Mouse (Mus musculus) layer of hippocampus, adult 18-20 months (tissue): ENCODE data around the gene Tmem132d. TPM values are rescaled to one million over a fixed set of nuclear protein-coding genes. Genes with fewer than 3 reads are reported as not detected.
A peak's percentile ranks its signal among the peaks of the same experiment; 100 is the strongest.

Experiments used
- DNase-seq, 2 experiments: peaks; one replicate each; pipeline ENCODE4 v3.0.0; 2022; ENCODE audit warnings: low spot score in 2 of 2
- total RNA-seq, 2 experiments: library from RNA; stranded (reverse); gene quantifications; 2 replicates each; pipeline ENCODE4 v1.2.3; 2021

Tmem132d gene
- total RNA-seq, 2 experiments from 2014 or later = 20.0 to 20.1 TPM

DNA sequence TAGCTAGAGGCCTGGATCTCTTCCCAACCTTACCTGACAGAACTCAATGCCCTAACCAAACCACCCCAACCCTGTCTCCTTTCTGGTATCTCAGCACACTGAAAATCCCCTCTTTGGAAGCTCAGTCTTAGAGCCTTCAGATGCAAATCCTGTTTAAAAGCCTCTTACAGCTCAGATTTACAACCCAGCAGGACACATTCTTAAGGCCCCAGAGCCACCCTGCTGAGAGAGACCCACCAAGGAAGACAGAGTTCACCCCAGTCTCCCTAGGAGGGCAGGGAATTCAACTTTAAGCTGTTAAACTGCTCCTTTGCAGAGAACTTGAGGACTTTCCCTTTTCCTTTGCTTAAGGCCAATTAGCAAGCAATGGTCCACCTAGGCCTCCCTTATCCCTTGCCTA is 199.8 kb downstream of the Tmem132d start:
- no peak for DNase-seq

DNA sequence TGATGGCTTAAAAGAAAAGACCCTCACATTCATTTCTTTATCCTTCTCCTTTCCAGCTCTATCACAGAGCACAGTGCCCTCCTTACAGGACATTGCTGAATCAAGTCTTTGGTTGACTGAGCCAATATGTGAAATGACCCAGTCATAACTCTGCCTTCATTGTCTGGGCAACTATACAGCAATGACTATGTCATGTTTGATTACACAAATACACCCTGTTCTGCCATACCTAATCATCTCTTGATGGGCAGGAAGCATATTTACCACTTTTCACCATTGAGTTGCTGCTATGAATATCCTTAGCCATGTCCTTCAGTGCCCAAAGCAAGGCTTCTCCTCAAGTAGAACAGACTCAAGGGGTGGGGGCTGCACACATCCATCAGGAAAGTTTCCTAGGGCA is 214.6 kb downstream of the Tmem132d start:
- no peak for DNase-seq

DNA sequence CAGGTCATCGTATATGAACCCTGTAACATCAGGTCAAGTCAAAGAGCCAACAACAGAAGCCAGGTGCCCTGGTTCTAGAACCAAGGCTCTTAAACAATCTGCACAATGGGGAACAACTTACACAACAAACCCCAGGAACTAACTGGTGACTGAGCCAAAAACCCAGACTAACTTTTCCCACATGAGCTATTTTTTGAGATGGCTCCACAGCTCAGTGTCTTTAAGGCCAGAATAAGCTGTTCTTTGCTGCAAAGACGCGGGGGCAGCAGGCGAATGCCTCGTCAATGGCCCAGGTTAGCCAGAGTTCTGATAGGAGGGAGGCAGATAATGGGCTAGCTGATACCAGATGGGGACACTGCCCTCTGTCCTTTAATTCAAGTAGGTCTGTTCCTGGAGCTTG is 221.8 kb downstream of the Tmem132d start:
- DNase-seq = no peak

DNA sequence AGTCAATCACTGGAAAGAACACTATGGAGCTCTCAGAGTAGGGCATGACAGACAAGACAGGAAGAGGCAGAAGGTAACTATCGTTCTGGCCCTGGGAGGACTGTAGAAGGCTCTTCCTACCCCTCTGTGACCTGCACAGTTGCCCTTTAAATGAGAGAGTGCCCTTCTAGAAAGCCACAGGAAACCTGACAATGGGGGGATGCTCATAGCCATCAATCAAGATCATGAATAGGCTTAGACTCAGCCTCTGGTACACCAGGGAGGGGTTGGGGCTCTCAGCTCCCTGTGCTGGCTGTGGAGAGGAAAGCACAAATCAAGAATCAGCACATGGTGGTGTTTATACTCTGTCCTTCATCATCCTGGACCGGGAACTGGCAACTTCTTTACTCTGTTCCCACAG is 227.2 kb downstream of the Tmem132d start:
- no peak for DNase-seq

DNA sequence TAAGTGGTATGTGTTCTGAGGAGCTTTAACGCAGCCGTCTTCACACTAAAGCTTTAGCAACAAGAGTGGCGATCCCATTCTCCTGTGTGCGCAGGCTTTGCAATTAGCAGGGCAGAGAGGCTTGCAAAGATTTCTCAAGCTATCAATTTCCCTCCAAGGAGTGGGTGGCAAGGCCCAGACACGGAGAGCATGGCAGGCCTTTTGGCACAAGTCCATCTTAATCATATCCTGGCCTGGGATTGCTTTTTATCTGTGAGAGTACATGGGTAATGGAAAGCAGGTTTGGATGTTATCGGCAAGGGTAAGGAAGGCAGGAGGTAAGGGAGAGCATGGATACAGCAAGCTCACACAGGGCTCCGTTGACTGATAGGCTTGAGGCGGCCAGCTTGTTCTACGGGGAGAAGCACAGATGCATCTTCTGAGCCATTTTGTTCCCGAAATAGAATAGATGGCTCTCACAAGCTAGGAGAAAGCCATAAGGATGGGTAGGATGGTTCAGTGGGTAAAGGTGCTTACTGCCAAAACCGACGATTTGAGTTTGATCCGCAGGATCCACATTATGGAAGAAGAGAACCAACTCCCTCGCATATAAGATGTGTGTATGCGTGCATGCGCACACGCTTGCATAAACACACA is 228.1 kb downstream of the Tmem132d start:
- DNase-seq = peak; percentile 7 to 41

DNA sequence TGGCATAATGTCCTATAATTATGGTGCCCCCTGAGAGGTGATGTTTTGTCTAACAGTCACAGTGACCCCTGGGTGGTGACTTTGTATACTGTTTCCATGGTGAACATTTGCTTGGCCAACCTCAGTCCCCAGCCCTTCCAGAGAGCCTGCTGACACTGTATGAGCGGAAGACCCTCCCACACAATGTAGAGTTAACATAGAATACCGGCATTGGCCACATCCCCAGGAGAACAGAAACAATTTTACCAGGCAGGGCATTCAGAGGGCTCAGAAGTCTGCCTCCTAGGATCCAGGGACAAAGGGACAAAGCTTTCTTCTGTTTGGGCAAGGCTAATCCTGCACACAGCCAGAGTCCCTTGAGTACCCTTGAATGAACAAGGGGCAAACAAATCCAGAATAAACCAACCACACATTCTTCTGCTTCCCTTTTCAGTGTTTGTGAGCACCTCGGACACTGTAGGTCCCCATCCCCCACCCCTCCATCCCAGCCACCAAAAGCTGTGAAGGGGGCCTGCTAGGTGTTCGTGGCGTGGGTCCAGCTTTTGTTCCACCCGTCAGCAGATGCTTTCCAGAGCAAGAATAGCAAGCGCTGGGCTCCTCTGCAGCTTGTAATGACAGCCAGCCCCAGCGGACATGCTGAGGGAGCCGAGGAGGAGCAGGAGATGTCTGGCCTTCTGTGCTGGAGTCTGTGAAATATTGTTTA is 228.8 kb downstream of the Tmem132d start:
- DNase-seq = peak in 1 of 2 experiments; percentile 4

DNA sequence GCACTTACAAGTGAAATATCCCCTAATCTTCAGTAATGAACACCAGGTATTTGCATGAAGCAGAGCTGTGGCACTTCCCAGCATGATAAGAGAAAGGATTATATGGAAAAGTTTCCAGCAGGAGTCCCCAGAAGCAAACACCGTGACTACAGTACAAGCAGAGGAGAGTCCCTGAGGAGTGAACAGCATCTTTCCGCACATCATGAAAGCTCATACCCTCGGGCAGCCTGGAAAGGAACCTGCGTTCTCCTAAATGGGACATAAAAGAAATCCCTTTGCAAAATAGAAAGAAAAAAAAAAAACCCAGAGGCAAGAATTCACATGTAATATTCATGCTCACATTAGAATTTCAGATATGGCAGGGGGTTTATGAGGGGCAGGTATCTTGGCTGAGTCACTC is 238.8 kb downstream of the Tmem132d start:
- no peak for DNase-seq

DNA sequence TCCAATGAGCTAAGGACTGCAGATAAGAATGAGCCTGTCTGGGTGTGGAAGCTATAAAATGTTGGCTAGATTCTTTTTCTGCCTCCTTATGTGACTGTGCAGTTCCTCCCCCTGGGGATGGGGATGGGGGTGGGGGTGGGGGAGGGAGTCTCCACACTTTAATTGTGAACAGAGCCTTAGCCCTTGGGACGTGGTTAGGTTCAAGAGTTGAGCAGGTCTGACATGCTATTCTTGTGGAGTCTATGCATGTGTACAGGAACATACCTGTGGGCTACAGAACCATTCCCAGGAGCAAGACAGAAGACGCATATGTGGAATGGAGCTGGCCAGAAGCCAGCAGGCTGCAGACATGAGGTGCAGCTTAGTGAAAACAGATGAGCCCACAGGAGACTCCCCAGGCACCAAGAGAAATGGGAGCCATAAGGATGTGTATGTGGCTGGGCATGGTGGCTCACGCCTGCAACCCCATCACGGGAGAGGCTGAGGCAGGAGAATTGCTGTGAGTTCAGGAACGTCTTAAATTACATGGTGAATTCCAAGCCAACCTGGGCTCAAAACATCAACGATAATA is 240.3 kb downstream of the Tmem132d start:
- DNase-seq = no peak

DNA sequence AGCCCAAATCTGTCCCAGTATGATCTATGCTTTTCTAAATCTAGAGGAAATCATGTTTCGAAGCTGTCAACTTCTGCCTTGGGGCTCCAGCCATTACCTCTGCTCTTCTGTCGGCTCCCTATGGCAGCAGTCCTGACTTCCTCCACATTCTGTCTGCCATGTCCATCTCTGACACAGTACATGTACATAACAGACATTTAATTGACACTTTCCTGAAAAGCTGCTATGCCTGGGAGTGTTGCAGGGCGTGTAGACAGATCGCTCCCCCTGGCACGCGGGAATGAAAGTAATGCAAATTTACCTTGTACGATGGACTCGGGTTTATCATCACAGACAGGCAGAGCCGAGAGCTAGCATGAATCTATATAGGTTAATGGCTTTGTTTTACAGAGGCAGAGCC is 241.2 kb downstream of the Tmem132d start:
- no peak for DNase-seq

DNA sequence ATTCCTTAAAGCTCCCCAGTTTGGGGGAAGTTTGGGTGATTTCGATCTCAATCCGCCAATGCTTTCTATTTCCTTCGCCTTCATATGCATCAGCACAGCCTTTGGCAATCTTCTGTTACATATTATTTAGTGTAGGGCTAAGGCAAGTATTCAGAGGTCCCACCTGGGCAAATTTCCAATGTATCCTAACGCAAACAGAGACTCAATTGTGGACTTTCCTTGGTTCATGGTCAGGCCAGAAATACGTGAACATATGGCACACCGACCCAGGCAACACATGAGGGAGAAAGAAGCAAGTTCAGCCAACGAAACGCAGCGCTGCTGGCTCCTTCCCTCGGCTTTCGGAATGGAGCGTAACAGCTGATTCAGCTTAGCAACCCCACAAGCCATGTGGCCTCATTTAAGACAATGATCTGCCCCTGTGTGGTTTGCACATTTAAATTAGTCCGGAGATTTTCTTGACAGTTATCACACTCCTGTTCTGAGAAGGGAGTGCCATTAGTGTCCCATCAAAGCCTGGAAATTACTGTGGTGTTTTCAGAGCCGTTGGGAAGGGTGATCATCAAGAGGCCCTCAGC is 242.5 kb downstream of the Tmem132d start:
- DNase-seq = peak in 1 of 2 experiments; percentile 13

DNA sequence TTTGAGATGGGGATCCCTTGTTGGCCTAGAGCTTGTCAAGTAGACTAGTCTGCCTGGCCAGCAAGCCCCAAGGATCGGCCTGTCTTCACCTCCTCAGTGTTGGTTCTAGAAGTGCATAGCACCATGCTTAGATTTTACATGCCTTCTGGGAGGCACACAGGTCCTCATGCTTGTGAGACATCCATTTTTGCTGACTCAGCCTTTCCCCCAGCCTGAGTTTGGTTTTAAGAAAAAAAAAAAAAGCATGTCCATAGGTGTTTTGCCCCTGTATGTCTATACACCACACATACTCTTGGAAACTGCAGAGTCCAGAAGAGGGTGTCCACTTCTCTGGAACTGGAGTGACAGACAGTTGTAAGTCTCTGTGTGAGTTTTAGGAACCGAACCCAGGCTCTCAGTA is 256.6 kb downstream of the Tmem132d start:
- no peak for DNase-seq

DNA sequence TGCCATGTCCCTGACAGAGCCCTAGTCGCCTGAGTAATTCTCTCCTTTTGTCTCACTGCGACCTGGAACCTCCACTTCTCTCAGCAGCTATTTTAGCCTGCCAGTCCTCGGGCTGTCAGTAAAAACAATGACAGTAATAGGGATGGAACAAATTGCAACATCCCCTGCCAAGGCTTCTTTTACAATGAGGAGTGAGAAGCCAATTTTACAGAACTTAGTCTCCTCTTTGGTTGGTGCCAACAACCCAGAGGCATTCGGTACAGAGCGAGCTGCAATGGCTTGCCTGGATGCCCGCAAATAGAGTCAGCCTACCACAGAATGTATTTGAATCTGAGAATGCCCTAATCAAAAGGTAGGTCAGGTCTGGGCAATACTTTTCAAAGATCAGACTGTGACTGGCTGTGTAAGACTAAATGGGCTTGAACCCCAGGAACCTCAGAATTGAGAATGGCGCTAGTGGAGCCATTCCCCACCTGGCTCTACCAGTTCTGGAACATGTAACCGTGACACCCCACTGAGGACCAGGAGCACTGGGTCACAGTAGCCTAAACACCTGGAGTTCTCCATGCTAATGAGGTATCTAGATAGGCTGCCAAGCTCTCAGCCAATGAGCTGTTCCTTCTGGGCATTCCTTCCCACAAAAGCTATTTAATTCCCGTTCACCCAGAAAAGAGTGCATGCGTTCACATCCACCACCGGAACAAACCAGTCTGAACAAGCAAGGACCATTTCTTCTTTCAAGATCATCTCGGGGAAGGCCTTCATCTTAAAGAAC is 273.8 kb downstream of the Tmem132d start:
- DNase-seq = peak; percentile 40 to 66

DNA sequence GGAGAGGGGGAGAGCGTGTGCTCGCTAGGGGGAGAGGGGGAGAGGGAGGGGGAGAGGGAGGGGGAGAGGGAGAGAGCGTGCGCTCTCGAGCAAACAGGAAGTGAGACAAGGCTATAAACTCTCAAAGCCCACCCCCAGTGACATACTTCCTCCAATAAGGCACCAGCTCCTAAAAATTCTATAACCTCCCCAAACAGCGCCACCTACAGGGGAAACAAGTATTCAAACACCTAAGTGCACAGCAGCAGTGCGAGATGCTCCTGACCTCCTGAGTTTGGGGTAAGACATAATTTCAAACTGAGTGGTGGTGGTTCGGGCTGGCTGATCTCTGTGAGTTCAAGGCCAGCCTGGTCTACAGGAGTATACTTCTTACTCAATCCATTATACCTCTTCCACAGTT is 281.4 kb downstream of the Tmem132d start:
- no peak for DNase-seq

DNA sequence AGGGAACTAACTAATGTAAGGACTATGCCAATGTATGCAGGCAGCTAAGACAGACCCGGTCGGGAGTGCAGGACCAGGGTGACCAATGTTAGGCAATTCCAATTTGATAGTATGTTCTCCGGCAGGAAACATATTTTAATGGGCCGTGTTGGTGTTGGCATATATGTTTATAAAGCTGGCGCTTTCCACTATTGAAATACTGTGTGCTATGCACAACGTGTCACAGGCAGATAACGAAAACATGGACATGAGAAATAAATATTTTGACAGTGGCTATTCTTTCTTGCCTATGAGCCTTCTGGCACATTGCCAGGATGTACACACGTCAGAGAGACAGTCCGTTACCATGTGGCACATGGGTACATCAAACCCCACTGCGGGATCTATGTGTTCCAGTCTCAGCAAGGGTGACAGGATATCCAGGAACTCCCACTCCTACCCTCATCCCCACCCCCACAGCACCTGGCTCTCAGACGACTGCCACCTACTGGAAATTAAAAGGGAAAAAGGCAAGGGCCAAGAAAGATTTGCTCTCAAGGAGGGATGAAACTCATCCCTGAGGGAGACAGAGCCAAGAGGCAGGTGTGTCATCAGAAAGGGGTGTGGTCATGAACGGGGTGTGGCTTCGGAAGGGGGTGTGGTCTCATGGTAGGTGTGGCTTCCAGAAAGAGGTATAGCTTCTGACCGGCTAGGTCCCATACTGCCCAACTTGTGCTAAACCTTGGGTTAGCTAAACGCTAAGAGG is 285.8 kb downstream of the Tmem132d start:
- peak in 1 of 2 experiments; percentile 25 for DNase-seq

DNA sequence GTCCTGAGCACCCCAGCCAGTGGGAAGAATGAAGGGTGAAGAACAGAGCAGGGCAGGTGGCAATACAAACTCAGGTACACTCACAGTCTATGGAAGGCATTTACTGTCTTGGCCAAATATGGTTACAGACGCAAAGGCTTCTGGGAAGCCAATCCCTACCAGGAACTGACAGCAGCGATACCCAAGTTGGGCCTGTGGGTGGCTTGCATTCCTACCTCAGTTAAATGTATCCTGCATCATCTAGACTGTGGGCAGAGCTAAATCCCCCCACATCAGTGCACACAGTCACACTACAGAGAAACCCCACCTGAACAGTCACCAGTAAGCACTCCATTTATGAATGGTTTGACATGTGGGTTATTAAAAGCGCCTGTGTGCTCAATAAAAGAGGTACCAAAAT is 288.1 kb downstream of the Tmem132d start:
- no peak for DNase-seq

DNA sequence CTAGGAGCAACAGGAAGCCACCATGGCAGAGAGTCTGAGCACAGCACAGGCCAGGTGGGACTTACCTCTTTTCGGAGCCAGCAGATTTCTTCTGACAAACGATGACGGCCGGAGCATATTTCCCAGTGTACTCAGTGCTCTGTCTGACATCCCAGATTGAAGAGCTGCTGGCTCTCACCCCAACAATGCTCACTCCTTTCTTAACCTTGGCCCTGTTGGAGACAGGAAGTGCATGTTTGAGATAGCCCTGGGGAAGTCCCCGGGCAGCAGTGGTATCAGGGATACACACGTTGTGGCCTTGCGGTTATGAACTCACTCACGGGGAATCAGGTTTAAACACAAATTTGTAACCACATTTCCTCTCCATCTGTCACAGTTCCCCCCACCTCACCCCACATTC is 296.1 kb downstream of the Tmem132d start:
- DNase-seq = no peak

DNA sequence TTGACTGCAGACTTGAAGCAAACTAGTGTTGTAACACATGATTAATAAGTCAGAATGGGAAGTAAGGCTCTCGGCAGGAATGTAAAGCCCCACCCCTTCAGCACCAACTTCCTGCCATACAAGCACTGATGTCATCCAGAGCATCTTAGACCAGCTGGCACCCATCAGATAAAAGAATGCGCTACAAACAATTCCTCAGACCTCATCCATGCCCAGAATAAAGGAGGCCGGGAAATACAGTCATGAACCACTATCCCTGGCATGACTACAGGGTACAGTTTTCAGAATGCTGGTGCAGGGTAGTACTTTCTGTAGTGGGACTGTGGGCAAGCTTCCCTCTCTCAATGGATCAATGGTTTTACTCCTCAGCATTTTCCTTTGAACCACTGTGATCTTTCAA is 310.2 kb downstream of the Tmem132d start:
- no peak for DNase-seq

DNA sequence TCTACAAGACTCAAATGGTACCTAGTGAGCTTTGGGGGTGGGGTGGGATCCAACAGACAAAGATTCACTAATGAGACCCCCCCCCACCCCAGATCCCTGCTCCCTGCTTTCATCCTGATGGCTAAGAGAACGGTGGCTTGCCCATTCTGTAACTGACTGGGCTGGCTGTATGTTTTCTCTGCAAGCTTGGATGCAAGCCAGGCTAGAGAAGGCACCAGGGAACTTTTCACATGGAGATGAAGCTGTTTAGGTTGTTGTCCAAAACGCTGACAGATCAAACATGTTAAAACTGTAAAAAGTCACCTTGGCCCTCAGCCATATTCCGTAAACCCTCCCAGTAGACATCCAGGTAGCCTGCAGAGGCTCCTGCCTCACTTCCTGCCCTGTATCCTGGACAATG is 313.7 kb downstream of the Tmem132d start:
- no peak for DNase-seq

DNA sequence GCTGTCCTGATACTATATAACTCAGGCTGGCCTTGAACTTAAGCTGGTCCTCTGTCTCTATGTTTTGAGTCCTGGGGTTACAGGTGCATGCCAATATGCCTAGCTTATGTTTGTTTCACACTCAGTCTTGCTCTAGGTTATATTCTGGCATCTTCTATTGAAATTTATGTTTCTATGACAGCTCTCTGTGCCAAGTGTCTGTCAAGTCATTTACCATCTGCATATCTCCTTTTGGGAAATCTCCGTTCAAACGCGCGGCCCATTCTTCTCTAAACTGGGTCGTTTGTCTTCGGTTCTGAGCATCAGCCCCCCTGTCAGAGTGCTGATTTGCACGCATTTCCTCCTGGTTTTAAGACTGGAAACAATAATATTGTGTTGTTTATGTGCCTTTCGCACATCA is 319.8 kb downstream of the Tmem132d start:
- DNase-seq = no peak

DNA sequence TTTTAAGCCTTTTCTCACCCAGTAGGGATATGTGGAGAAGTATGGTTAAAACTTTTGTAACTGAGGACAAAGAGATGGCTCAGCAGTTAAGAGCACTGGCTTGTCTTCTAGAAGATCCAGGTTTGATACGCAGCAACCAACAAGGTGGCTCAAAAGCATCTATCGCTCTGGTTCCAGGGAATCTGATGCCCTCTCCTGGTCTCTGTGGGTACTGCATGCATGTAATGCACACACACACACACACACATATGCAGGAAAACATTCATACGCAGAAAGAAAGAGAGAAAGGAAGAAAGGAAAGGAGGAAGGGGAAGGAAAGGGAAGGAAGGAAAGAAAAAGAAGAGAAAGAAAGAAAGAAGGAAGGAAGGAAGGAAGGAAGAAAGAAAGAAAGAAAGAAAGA is 320.4 kb downstream of the Tmem132d start:
- no peak for DNase-seq

DNA sequence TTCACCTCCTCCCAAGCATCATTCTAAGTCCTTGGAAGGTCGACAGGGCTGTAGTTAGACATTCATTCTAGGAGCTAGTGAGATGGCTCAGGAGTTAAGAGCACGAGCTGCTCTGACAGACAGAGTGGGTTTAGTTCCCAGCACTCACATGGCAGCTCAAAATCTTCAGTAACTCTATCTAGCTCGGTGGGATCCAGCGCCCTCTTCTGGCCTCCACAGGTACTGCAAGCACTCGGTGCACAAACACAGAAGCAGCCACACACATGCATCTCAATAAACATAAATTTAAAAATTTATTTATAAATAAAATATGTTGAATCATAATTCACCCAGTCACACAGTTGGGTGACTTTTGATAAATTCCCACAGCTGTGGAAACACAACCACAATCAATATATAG is 321.2 kb downstream of the Tmem132d start:
- DNase-seq = no peak
